Mouse (Mus musculus): ENCODE results near the gene 2210408I21Rik. TPM values are rescaled to one million over a fixed set of nuclear protein-coding genes. Genes with fewer than 3 reads are reported as not detected.

2210408I21Rik gene
- polyA plus RNA-seq, 1 experiment from 2014 or later = 2.8 TPM

DNA sequence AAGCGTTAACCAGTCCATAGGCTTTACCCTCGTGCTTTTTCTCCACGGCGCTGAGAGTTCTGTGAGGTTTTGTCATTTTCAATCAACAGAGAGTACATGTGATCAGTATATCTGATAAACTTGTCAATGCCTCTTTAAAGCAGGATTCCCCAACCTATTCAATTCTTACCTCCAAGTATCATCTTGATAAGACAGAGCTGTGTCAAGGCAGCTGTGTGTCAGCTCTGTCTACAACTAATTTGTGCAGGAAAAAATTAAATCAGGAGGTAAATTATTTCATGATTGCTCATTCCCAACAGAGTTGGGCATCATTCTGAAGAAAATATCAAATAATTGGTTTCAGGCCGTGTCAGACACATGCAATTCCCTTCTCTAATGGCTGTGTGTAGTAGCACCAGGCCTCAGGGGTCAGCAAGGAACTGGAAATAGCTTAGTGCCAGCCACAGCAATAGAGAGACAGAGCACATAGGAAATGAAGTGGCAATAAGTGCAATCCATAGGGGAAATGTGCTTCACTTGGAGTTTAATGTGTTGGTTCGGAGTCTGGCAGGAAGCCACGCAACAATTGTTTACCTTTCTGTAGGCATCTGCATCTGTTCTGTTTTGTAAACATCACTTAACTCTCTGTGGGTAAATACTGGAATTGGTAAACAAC, 73.6 kb downstream of the 2210408I21Rik start:
- Histone ChIP-seq H3K4me1 (replicated peaks) (no peaks in the 10 kb centered on the region), H3K9ac (no peak overlapping the region), H3K4me2 (no peak overlapping the region), H3K36me3 (no peaks in the 10 kb centered on the region), H3K27me3 (no peaks in the 10 kb centered on the region), H3K4me3 (replicated peaks) (no peak overlapping the region), H3K9me3 (replicated peaks) (no peaks in the 10 kb centered on the region), H3K27ac (no peak overlapping the region)
- ATAC-seq (ENCODE audit: low read depth) (no peak), DNase-seq (no peak)
- WGBS (ENCODE audit: insufficient replicate concordance) = 75% methylated on average over 7 of the region's 7 CpGs

DNA sequence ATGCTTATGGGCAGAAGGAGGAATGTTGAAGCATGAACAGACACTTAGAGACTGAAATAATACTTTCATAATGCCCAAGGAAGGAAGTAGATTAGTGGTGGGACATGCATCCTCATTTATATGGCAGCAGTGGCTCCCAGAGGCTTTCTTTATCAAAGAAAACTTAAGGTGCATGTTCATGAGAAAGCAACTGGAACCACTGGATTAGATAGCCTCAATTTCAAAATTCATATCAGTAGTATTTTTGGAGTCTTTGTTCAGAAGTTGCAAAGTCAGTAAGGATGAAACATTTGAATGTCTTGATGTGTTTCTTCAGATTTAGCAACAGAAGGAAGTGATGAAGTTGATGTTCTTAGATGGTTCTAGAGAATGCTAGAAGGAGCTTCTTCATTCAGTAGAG, 77.9 kb downstream of the 2210408I21Rik start:
- Histone ChIP-seq H3K27ac (no peak overlapping the region), H3K9me3 (replicated peaks) (no peaks in the 10 kb centered on the region), H3K4me2 (no peak overlapping the region), H3K36me3 (no peaks in the 10 kb centered on the region), H3K27me3 (no peaks in the 10 kb centered on the region), H3K9ac (no peak overlapping the region), H3K4me3 (replicated peaks) (no peak overlapping the region), H3K4me1 (replicated peaks) (no peaks in the 10 kb centered on the region)
- no peak for DNase-seq
- ATAC-seq (ENCODE audit: low read depth) = no peak

DNA sequence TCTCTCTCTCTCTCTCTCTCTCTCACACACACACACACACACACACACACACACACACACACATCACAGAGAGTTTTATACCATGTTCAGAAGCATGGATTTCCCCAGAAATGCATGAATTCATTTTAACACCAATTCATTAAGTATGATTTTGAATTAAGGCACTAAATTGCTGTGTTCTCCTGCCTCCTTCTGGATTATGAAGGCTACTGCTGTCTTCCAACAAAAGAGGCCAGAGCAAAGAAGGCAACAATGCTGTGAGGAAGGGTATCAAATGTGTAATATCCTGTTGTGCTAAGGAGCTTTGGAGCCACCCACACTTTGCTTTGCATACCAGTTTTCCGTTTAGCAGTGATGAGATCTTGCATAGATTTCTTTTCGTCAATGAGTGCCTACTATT, 80.1 kb downstream of the 2210408I21Rik start:
- Histone ChIP-seq H3K4me3 (replicated peaks) (no peak overlapping the region), H3K36me3 (no peaks in the 10 kb centered on the region), H3K9me3 (replicated peaks) (no peaks in the 10 kb centered on the region), H3K27ac (no peak overlapping the region), H3K27me3 (no peaks in the 10 kb centered on the region), H3K4me2 (no peak overlapping the region), H3K9ac (no peak overlapping the region), H3K4me1 (replicated peaks) (no peaks in the 10 kb centered on the region)
- DNase-seq (no peak), ATAC-seq (ENCODE audit: low read depth) (no peak)
- WGBS (ENCODE audit: insufficient replicate concordance) = 57% methylated on average over 2 of the region's 2 CpGs

DNA sequence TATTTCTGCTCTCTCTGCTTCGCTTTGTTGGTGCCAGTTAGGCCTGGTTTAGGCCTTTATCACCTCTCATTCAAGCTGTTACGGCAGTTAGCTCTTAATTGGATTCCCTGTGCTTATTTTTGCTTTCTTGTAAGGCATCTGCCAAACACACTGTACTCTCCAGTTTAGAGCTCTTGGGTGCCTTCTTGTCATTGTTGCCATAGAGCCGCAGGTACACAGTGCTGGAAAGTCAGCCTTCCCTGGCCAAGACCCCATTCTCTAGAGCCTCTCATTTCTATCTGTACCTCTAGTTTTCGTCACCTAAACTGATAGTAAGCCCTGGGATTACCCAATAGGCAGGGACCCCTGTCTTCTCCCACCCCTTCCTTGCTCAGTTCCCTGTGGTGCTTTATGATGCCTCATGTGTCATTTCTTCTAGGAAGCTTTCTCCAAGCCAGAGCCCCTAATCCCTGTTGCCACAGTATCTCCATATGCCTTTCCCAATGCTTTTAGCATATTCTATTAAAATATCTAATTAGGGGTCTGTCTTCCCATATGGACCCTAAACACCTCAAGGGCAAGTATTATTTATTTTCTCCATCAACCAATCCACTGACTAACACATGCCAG, 82.4 kb downstream of the 2210408I21Rik start:
- H3K4me3 ChIP-seq (replicated peaks) = no peak overlapping the region
- no peak overlapping the region for H3K4me2 ChIP-seq
- 63% methylated on average over 4 of the region's 4 CpGs for WGBS (ENCODE audit: insufficient replicate concordance)

DNA sequence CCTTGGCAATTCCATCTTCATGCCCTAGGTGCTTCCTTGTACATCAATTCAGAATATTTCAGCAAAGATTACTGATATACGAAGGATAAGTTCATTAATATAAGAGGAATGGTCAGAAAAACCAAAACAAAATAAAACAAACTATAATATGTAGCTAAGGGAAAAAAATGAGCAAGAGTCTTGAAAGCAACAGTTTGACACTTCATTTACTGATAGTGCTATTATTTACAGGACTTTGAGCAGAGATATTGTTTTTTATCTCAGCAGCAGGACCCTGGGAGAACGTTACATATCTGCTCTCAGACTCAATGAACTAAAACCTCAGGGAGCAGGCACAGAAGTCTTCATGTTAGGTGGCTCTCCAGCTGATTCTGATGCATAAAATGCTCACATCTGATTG, 85.7 kb downstream of the 2210408I21Rik start:
- whole genome bisulfite sequencing (ENCODE audit: insufficient replicate concordance) = 51% methylated on average over 2 of the region's 2 CpGs
- no peak overlapping the region for H3K9ac ChIP-seq
- H3K4me3 ChIP-seq (replicated peaks) = no peak overlapping the region
- H3K27ac ChIP-seq = no peak overlapping the region
- ATAC-seq (ENCODE audit: low read depth) = no peak
- H3K4me1 ChIP-seq (replicated peaks) = no peaks in the 10 kb centered on the region
- H3K27me3 ChIP-seq = no peaks in the 10 kb centered on the region
- H3K36me3 ChIP-seq = no peaks in the 10 kb centered on the region
- H3K9me3 ChIP-seq (replicated peaks) = no peaks in the 10 kb centered on the region
- H3K4me2 ChIP-seq = no peak overlapping the region
- no peak for DNase-seq

More for the DNA sequence above, 82.4 kb downstream of the 2210408I21Rik start:
- Histone ChIP-seq H3K27me3 (no peaks in the 10 kb centered on the region), H3K36me3 (no peaks in the 10 kb centered on the region), H3K9ac (no peak overlapping the region), H3K27ac (no peak overlapping the region), H3K9me3 (replicated peaks) (no peaks in the 10 kb centered on the region), H3K4me1 (replicated peaks) (no peaks in the 10 kb centered on the region)
- ATAC-seq (ENCODE audit: low read depth) = no peak
- DNase-seq = no peak

DNA sequence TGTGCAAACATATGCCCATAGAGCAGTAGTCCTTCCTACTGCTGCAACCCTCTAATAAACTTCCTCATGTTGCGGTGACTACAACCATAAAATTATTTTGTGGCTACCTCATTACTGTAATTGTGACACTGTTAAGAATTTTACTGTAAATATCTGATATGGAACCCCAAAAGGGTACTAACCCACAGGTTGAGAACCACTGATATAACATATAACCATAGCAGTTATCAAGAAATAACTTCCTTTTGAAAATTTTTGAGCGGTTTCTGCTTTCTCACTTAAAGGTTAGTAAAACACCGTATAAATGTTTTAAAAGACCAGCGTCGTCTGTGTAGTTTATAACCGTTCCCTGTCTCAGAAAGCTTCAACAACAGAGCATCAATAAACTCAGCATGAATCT, 121.2 kb downstream of the 2210408I21Rik start:
- Histone ChIP-seq H3K9me3 (replicated peaks) (no peaks in the 10 kb centered on the region), H3K4me1 (replicated peaks) (no peaks in the 10 kb centered on the region), H3K36me3 (no peaks in the 10 kb centered on the region), H3K9ac (no peak overlapping the region), H3K27me3 (no peaks in the 10 kb centered on the region), H3K4me3 (replicated peaks) (no peak overlapping the region), H3K27ac (no peak overlapping the region), H3K4me2 (no peak overlapping the region)
- WGBS (ENCODE audit: insufficient replicate concordance) = 78% methylated on average over 6 of the region's 6 CpGs
- no peak for ATAC-seq (ENCODE audit: low read depth)
- DNase-seq = no peak

DNA sequence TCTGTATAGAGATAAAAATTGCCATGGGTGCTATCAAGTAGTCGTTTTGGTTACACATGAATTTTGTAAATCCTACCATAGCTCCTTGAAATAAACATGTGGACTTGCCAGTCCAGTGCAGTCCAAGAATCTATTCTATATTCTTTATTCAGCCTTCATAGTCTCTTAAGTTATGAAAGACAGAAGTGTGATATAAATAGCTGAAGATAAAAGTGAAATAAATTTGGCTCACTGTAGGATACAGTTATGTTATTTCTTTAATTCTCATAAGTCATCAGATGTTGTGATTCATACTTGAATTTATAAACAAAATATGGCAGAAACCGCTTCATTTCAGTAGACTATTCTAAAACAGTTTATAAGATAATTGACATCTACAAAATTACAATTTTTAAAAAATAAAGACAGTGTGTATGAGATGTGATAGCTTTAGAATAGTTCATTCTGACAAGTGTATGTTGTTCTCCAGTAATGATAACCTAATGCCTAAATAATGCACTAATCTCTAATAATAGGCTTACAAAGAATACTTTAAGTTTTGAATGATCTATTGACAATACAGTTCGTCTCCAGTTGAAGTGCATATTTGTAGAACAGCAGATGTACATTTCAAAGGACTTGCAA, 127.5 kb downstream of the 2210408I21Rik start:
- H3K9me3 ChIP-seq (replicated peaks) = no peaks in the 10 kb centered on the region
- ATAC-seq (ENCODE audit: low read depth) (no peak), DNase-seq (no peak)
- 45% methylated on average over 3 of the region's 3 CpGs for WGBS (ENCODE audit: insufficient replicate concordance)
- H3K9ac ChIP-seq = no peak overlapping the region
- H3K36me3 ChIP-seq = no peaks in the 10 kb centered on the region
- H3K4me3 ChIP-seq (replicated peaks) = no peak overlapping the region
- H3K27ac ChIP-seq = no peak overlapping the region
- no peaks in the 10 kb centered on the region for H3K4me1 ChIP-seq (replicated peaks)
- H3K4me2 ChIP-seq = no peak overlapping the region
- H3K27me3 ChIP-seq = no peaks in the 10 kb centered on the region

DNA sequence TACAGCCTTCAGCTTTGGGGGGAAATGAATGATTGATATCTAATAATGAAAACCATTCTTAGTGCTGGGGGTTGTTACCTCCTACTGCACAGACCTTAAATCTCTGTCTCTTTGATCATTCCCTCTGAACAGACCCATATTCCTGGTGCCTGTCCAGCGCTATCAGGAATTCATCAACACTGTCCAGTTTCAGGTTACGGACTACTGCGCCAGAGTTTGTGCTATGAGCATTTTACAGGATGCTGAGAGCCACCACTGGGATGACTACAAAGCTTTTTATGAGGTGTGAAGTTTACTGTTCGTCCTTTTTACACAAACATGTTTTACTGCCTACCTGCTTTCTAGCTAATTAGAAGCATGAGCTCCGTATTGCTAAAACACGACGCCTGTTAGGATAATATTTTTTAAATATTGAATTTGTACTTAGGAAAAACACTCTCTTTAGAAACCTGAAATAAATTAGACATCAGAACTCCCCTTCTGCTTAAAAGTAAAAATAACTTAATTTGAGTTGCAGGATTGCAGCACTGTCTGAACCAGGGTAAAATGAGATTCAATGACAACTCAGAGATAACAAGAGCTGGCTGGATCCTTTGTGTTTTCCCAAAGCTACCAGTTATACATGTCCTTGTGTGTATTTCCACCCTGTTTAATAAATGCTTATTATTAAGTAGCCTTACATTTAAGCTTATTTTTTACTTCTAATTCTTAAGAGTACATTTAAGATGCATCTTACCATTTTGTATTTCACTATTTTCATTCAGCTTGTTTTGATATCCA, 128.2 kb downstream of the 2210408I21Rik start:
- Histone ChIP-seq H3K36me3 (no peaks in the 10 kb centered on the region), H3K4me1 (replicated peaks) (no peaks in the 10 kb centered on the region), H3K9me3 (replicated peaks) (no peaks in the 10 kb centered on the region), H3K4me2 (no peak overlapping the region), H3K27me3 (no peaks in the 10 kb centered on the region), H3K4me3 (replicated peaks) (no peak overlapping the region), H3K27ac (no peak overlapping the region), H3K9ac (no peak overlapping the region)
- 69% methylated on average over 7 of the region's 7 CpGs for WGBS (ENCODE audit: insufficient replicate concordance)
- DNase-seq (no peak), ATAC-seq (ENCODE audit: low read depth) (no peak)

DNA sequence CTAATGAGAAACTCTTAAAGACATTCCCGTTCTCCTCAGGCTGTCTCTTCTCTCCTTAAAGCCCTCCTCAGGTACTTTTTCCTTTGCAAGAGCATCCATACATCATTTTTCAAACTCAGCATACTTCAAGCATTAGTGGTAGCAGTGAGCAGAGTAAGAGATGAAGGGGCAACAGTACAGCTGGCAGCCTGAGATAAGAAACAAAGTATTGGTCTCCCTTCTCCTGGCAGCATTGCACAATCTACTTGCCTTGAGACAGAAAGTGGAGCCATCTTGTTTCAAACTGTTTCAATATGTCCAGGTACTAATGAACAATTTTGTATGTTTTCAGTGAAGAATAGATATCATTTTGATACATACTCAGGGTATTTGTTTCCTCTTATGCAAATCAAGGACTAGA, 129.1 kb downstream of the 2210408I21Rik start:
- Histone ChIP-seq H3K27ac (no peak overlapping the region), H3K36me3 (no peaks in the 10 kb centered on the region), H3K9ac (no peak overlapping the region), H3K9me3 (replicated peaks) (no peaks in the 10 kb centered on the region), H3K4me1 (replicated peaks) (no peaks in the 10 kb centered on the region), H3K4me2 (no peak overlapping the region), H3K27me3 (no peaks in the 10 kb centered on the region), H3K4me3 (replicated peaks) (no peak overlapping the region)
- DNase-seq (no peak), ATAC-seq (ENCODE audit: low read depth) (peak; percentile 55; the same call in 1 of the 2 replicates)
- 57% methylated on average over 1 of the region's 1 CpGs for WGBS (ENCODE audit: insufficient replicate concordance)

DNA sequence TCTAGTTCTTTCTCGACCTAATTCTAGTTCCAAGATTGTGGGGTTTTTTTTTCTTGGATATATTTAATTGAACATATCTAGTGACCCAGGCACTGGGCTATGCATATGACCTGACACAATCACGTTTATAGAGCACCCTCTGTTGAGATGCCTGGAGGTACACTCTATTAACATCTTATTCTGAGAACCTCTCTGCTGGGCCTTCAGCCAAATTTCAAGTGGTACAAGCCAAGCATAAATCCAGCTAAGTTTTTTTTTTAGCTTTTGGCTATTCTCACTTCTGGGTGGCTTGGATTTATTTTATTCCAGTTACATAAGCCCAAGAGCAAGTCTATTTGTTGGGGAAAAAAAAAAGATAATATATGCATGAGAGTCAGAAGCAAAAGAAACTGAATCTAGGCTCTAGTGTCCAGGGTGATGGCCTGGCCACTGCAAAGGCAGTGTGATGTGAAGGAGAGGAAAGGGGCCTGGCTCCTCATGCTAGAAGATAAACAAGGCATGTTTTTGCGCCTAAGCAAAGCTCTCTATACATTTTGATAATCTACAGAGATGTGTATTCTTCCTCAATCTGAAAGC, 139.9 kb downstream of the 2210408I21Rik start:
- DNase-seq (no peak), ATAC-seq (ENCODE audit: low read depth) (no peak)
- Histone ChIP-seq H3K4me1 (replicated peaks) (no peaks in the 10 kb centered on the region), H3K9me3 (replicated peaks) (no peaks in the 10 kb centered on the region), H3K4me2 (no peak overlapping the region), H3K27ac (no peak overlapping the region), H3K9ac (no peak overlapping the region), H3K36me3 (no peaks in the 10 kb centered on the region), H3K4me3 (replicated peaks) (no peak overlapping the region), H3K27me3 (no peaks in the 10 kb centered on the region)
- WGBS (ENCODE audit: insufficient replicate concordance) = 57% methylated on average over 3 of the region's 3 CpGs

DNA sequence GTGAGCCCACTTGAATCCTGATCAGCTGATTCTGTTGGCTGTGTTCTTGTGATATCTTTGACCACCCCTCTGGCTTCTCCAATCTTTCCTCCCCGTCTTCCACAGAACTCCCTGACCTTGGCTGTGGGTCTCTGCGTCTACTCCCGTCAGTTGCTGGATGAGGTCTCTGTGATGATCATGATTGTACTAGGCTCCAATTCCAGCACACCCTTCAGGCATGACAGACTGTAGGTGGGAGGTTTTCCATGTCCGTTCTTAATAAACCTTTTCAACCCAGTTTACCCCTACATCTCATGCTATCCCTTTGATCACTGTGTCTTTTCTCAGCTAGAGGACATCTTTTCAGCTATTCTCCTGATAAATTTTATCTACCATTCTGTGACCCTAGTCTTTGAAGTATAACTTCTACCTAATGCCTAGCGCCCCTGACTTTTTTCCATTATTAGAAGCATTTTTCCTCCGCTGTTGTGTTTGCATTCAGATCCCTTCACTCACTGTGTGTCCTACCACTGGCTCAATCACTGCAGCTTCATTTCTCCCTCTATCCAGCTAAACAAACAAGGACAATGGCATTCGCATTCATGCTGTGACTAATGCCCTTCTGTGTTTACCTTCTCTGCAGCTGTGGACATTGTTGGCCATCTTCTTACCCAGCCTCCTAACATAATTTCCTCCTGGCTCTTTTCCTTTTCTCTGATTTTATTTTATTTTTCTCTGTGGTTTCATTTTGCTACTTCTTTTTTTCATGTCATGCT, 143.5 kb downstream of the 2210408I21Rik start:
- Histone ChIP-seq H3K27ac (no peak overlapping the region), H3K9me3 (replicated peaks) (no peaks in the 10 kb centered on the region), H3K36me3 (no peaks in the 10 kb centered on the region), H3K27me3 (no peaks in the 10 kb centered on the region), H3K9ac (no peak overlapping the region), H3K4me2 (no peak overlapping the region), H3K4me3 (replicated peaks) (no peak overlapping the region), H3K4me1 (replicated peaks) (no peaks in the 10 kb centered on the region)
- ATAC-seq (ENCODE audit: low read depth) = no peak
- no peak for DNase-seq
- 65% methylated on average over 7 of the region's 7 CpGs for WGBS (ENCODE audit: insufficient replicate concordance)

All from liver, embryonic 13.5 days (tissue).